Mouse (Mus musculus) bone marrow macrophage, adult 2 months (primary cell): ENCODE measurements around the gene Cpeb2. TPM values are rescaled to one million over a fixed set of nuclear protein-coding genes. Genes with fewer than 3 reads are reported as not detected.

Experiments used
- H3K27ac ChIP-seq: 2 replicates; pipeline ENCODE4 v1.5.1; 2012; ENCODE audit warnings: low read depth, low read length; ENCODE audit not compliant: insufficient read depth
- H3K4me1 ChIP-seq: 2 replicates; pipeline ENCODE4 v1.6.1; 2012; ENCODE audit warnings: low read length; ENCODE audit not compliant: control insufficient read depth, insufficient read depth
- H3K4me3 ChIP-seq: 2 replicates; pipeline ENCODE4 v1.5.1; 2012; ENCODE audit warnings: mild to moderate bottlenecking, low read length, moderate library complexity; ENCODE audit not compliant: insufficient read depth
- CTCF ChIP-seq: IDR thresholded peaks from 2 replicates; pipeline ENCODE4 v1.5.1; 2012; ENCODE audit warnings: low read depth, mild to moderate bottlenecking, low read length, moderate library complexity
- POLR2A ChIP-seq: IDR thresholded peaks from 2 replicates; pipeline ENCODE4 v1.6.1; 2012; ENCODE audit warnings: mild to moderate bottlenecking, low read depth, low read length, borderline replicate concordance
- polyA plus RNA-seq: library from polyadenylated mRNA; stranded (reverse); fragments of >200 nt; gene quantifications from 2 replicates; pipeline ENCODE4 v1.2.4, GENCODE M21; 2012; ENCODE audit not compliant: missing spikeins, insufficient read depth, insufficient read length

Gene Cpeb2
- 18.0 and 24.0 TPM in 2 replicates for polyA plus RNA-seq

- H3K4me1 ChIP-seq = peaks cover 12% of the 10 kb centered on the region
- H3K27ac ChIP-seq = peak within 1 kb of the TSS; percentile 99
- H3K4me3 ChIP-seq = peak within 1 kb of the TSS; percentile 92
- TF ChIP-seq POLR2A (no peak; the same call in 1 of the 2 replicates), CTCF (no peak)
Measured at GRCm38 (mm10) chr5:43232480-43233315, at the start of gene Cpeb2. Gene Cpeb2 (plus strand): TSS chr5:43233170.

- H3K27ac ChIP-seq = no peak overlapping the region
- H3K4me3 ChIP-seq = no peak overlapping the region
- TF ChIP-seq POLR2A (no peak), CTCF (no peak)
- peaks cover 36% of the 10 kb centered on the region for H3K4me1 ChIP-seq
Measured at GRCm38 (mm10) chr5:43183556-43183955, 49.4 kb upstream of the Cpeb2 start.

GRCm38 (mm10) chr5:43184834-43185233 lies 48.1 kb upstream of the Cpeb2 start:
- TF ChIP-seq POLR2A = no peak
- no peak overlapping the region for H3K4me3 ChIP-seq
- peaks cover 34% of the 10 kb centered on the region for H3K4me1 ChIP-seq
- no peak overlapping the region for H3K27ac ChIP-seq

GRCm38 (mm10) chr5:43185478-43185877 lies 47.5 kb upstream of the Cpeb2 start:
- Histone ChIP-seq H3K4me3 (no peak overlapping the region), H3K27ac (peak overlapping the region; percentile 58), H3K4me1 (peaks cover 29% of the 10 kb centered on the region)
- TF ChIP-seq POLR2A = no peak
- no peak for TF ChIP-seq CTCF

GRCm38 (mm10) chr5:43200686-43201085 lies 32.3 kb upstream of the Cpeb2 start:
- Histone ChIP-seq H3K27ac (no peak overlapping the region), H3K4me3 (no peak overlapping the region), H3K4me1 (no peaks in the 10 kb centered on the region)
- TF ChIP-seq POLR2A (no peak), CTCF (no peak)

- TF ChIP-seq POLR2A = no peak
- TF ChIP-seq CTCF = no peak
- Histone ChIP-seq H3K4me3 (no peak overlapping the region), H3K4me1 (peaks cover 8% of the 10 kb centered on the region), H3K27ac (no peak overlapping the region)
Measured at GRCm38 (mm10) chr5:43206495-43207053, 26.4 kb upstream of the Cpeb2 start.

- TF ChIP-seq CTCF = no peak
- no peak for TF ChIP-seq POLR2A
- Histone ChIP-seq H3K4me1 (peaks cover 23% of the 10 kb centered on the region), H3K4me3 (no peak overlapping the region), H3K27ac (peak overlapping the region; percentile 84)
Measured at GRCm38 (mm10) chr5:43217468-43217867, 15.5 kb upstream of the Cpeb2 start.

- Histone ChIP-seq H3K4me1 (peaks cover 23% of the 10 kb centered on the region), H3K27ac (peak overlapping the region; percentile 84), H3K4me3 (no peak overlapping the region)
- no peak for TF ChIP-seq POLR2A
- TF ChIP-seq CTCF = no peak
Measured at GRCm38 (mm10) chr5:43217987-43218846, 14.8 kb upstream of the Cpeb2 start.

GRCm38 (mm10) chr5:43218847-43219132 lies 14.2 kb upstream of the Cpeb2 start:
- H3K27ac ChIP-seq = peak overlapping the region; percentile 39
- H3K4me1 ChIP-seq = peaks cover 23% of the 10 kb centered on the region
- TF ChIP-seq CTCF = no peak
- TF ChIP-seq POLR2A = no peak
- H3K4me3 ChIP-seq = no peak overlapping the region
